Mouse (Mus musculus) limb, embryonic 11.5 days (tissue): ENCODE results near the gene Sgms1. TPM values are rescaled to one million over a fixed set of nuclear protein-coding genes. Genes with fewer than 3 reads are reported as not detected.

Experiments used
- ATAC-seq: fragments of 200-750 bp; cut with Nextera tagmentation; 2 replicates; pipeline ENCODE4 v1.8.0; 2017; ENCODE audit warnings: low read depth; ENCODE audit not compliant: insufficient number of reproducible peaks, low FRiP score, low TSS enrichment
- DNase-seq: peaks from one replicate; pipeline ENCODE4 v3.0.0-alpha.2; 2015; ENCODE audit warnings: low spot score
- H3K27ac ChIP-seq: fragments of 300-500 bp; sonication (generic); replicated peaks from 2 replicates; pipeline ENCODE4 v1.5.1; 2014; ENCODE audit warnings: low read depth, mild to moderate bottlenecking, low read length
- H3K27me3 ChIP-seq: fragments of 300-500 bp; sonication (generic); 2 replicates; pipeline ENCODE4 v1.6.1; 2014; ENCODE audit warnings: mild to moderate bottlenecking, low read length, mixed read lengths; ENCODE audit not compliant: control insufficient read depth, insufficient read depth
- H3K36me3 ChIP-seq: fragments of 300-500 bp; sonication (generic); 2 replicates; pipeline ENCODE4 v1.6.1; 2014; ENCODE audit warnings: mild to moderate bottlenecking, low read length, moderate library complexity, mixed read lengths; ENCODE audit not compliant: control insufficient read depth, insufficient read depth
- H3K4me1 ChIP-seq: fragments of 300-500 bp; sonication (generic); 2 replicates; pipeline ENCODE4 v1.6.1; 2014; ENCODE audit warnings: low read length, mixed read lengths; ENCODE audit not compliant: control insufficient read depth, insufficient read depth
- H3K4me2 ChIP-seq: fragments of 300-500 bp; sonication (generic); 2 replicates; pipeline ENCODE4 v1.6.1; 2014; ENCODE audit warnings: low read depth, mild to moderate bottlenecking, moderate library complexity; ENCODE audit not compliant: severe bottlenecking
- H3K4me3 ChIP-seq: fragments of 300-500 bp; sonication (generic); 2 replicates; pipeline ENCODE4 v1.5.1; 2014; ENCODE audit warnings: low read depth, low read length
- H3K9ac ChIP-seq: fragments of 300-500 bp; sonication (generic); 2 replicates; pipeline ENCODE4 v1.6.1; 2014; ENCODE audit warnings: mild to moderate bottlenecking, low read length
- H3K9me3 ChIP-seq: fragments of 300-500 bp; sonication (generic); 2 replicates; pipeline ENCODE4 v1.6.1; 2016; ENCODE audit warnings: low read length; ENCODE audit not compliant: control insufficient read depth
- WGBS: fragments of 180-500 bp; shearing (Covaris S2); extraction: QIAGEN DNeasy Blood & Tissue Kit; methylation state at CpG from one replicate; pipeline ENCODE4 v1.1.7; 2014; 5-methylcytosine and 5-hydroxymethylcytosine counted together
- polyA plus RNA-seq: library from polyadenylated mRNA; unstranded; fragments of >200 nt; fragmentation: Nextera tagmentation; extraction: Ambion mirVana; gene quantifications from 2 replicates; pipeline ENCODE4 v1.2.1, GENCODE M21; 2014

Gene Sgms1
- polyA plus RNA-seq, 1 experiment from 2014 or later, result 13.5 TPM

DNA sequence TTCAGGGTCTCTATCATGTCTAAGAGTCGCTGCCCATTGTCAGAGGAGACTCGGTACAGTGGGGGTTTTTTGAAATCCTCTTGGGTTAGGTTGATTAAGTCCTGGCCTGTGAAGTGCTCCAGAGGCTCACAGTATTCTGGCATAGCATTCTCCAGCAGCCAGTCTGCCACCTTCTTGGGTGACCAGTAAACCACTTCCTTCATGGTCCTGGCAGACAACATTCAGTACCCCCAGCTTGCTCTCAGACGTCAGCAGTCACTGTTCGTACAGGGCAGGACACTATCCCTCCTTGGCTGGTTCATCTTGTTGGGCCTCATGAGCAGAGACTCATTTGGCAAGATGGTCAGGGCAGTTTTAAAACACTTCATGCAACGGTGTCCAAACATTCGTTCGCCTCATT lies 229.6 kb downstream of the Sgms1 start:
- no peaks in the 10 kb centered on the region for H3K4me1 ChIP-seq
- whole genome bisulfite sequencing, result 97% methylated on average over 7 of the region's 7 CpGs
- H3K4me2 ChIP-seq, result no peak overlapping the region
- ATAC-seq, result no peak
- DNase-seq, result no peak
- H3K9ac ChIP-seq, result no peak overlapping the region
- H3K9me3 ChIP-seq, result no peaks in the 10 kb centered on the region
- no peaks in the 10 kb centered on the region for H3K27me3 ChIP-seq
- peaks cover 2% of the 10 kb centered on the region; the same call in 1 of the 2 replicates for H3K36me3 ChIP-seq
- H3K4me3 ChIP-seq, result no peak overlapping the region
- H3K27ac ChIP-seq, result no peak overlapping the region

DNA sequence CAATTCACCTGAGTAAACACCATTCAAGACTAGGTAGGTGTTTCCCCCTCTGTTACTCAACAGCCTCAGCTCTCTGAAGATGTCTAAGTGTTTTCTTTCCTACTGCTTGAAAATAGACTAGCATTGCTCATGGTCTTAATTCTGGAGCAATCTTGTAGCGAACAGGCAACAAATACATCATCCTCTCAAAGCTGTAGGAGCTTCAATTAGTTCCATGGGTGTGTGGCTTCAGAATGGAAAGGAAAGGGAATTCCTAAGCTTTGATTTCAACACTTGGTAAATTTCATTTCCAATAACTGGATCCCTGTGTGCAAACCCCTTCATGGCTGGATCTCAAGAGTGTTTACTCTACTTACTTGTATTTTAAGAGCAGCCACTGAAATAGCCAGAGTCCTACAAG lies 230.3 kb downstream of the Sgms1 start:
- H3K36me3 ChIP-seq, result peaks cover 2% of the 10 kb centered on the region; the same call in 1 of the 2 replicates
- DNase-seq, result no peak
- 92% methylated on average over 1 of the region's 1 CpGs for WGBS
- no peak overlapping the region for H3K9ac ChIP-seq
- no peaks in the 10 kb centered on the region for H3K9me3 ChIP-seq
- H3K4me3 ChIP-seq, result no peak overlapping the region
- H3K27me3 ChIP-seq, result no peaks in the 10 kb centered on the region
- H3K4me2 ChIP-seq, result no peak overlapping the region
- no peaks in the 10 kb centered on the region for H3K4me1 ChIP-seq
- no peak for ATAC-seq
- H3K27ac ChIP-seq, result no peak overlapping the region

- no peak overlapping the region for H3K27ac ChIP-seq
- no peak overlapping the region for H3K9ac ChIP-seq
- DNase-seq (no peak), ATAC-seq (no peak)
- no peaks in the 10 kb centered on the region for H3K9me3 ChIP-seq
- H3K4me2 ChIP-seq, result no peak overlapping the region
- peaks cover 2% of the 10 kb centered on the region; the same call in 1 of the 2 replicates for H3K36me3 ChIP-seq
- H3K4me3 ChIP-seq, result no peak overlapping the region
- H3K4me1 ChIP-seq, result no peaks in the 10 kb centered on the region
- no peaks in the 10 kb centered on the region for H3K27me3 ChIP-seq
- 94% methylated on average over 6 of the region's 6 CpGs for WGBS
Observed at GRCm38 (mm10) chr19:32157045-32157444, 232.5 kb downstream of the Sgms1 start.

DNA sequence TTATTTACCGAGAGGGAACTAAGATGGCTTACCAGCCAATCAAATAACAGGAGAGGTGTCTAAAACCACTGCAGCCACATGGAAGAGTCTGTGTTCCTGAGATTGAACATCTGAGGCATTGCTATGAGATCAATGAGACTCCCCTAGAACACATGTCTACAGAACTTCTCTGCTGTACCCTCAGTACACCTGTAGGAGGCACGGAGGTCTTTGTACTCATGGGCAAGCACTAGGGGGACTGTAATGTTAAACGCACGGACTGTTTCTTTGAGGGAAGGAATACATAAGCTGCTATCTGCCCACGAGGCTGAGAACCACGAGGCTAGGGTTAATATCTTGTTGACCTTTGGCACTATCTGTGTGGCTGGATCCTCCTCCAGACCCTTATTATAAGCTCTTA lies 237.0 kb downstream of the Sgms1 start:
- H3K36me3 ChIP-seq, result no peaks in the 10 kb centered on the region
- 77% methylated on average over 6 of the region's 6 CpGs for WGBS
- DNase-seq (no peak), ATAC-seq (no peak)
- H3K27me3 ChIP-seq, result no peaks in the 10 kb centered on the region
- no peak overlapping the region for H3K4me3 ChIP-seq
- no peak overlapping the region for H3K27ac ChIP-seq
- H3K4me2 ChIP-seq, result no peak overlapping the region
- no peaks in the 10 kb centered on the region for H3K9me3 ChIP-seq
- no peak overlapping the region for H3K9ac ChIP-seq
- H3K4me1 ChIP-seq, result no peaks in the 10 kb centered on the region

- DNase-seq (no peak), ATAC-seq (no peak)
- H3K4me1 ChIP-seq, result no peaks in the 10 kb centered on the region
- no peak overlapping the region for H3K9ac ChIP-seq
- no peak overlapping the region for H3K4me3 ChIP-seq
- no peaks in the 10 kb centered on the region for H3K36me3 ChIP-seq
- no peak overlapping the region for H3K27ac ChIP-seq
- WGBS, result 76% methylated on average over 5 of the region's 5 CpGs
- H3K4me2 ChIP-seq, result no peak overlapping the region
- H3K27me3 ChIP-seq, result no peaks in the 10 kb centered on the region
- no peaks in the 10 kb centered on the region for H3K9me3 ChIP-seq
Observed at GRCm38 (mm10) chr19:32148710-32149109, 240.8 kb downstream of the Sgms1 start.

- no peak for DNase-seq
- Histone ChIP-seq H3K27me3 (no peaks in the 10 kb centered on the region), H3K36me3 (no peaks in the 10 kb centered on the region), H3K4me2 (no peak overlapping the region), H3K9ac (no peak overlapping the region), H3K4me1 (no peaks in the 10 kb centered on the region), H3K27ac (no peak overlapping the region), H3K9me3 (no peaks in the 10 kb centered on the region), H3K4me3 (no peak overlapping the region)
- no peak for ATAC-seq
- 91% methylated on average over 6 of the region's 6 CpGs for WGBS
Observed at GRCm38 (mm10) chr19:32142383-32142782, 247.1 kb downstream of the Sgms1 start.

GRCm38 (mm10) chr19:32138361-32139088 lies 251.0 kb downstream of the Sgms1 start:
- Histone ChIP-seq H3K4me3 (no peak overlapping the region), H3K9me3 (no peaks in the 10 kb centered on the region), H3K36me3 (no peaks in the 10 kb centered on the region), H3K4me1 (no peaks in the 10 kb centered on the region), H3K27me3 (no peaks in the 10 kb centered on the region), H3K9ac (no peak overlapping the region), H3K4me2 (no peak overlapping the region), H3K27ac (no peak overlapping the region)
- DNase-seq (no peak), ATAC-seq (no peak)
- 80% methylated on average over 14 of the region's 14 CpGs for WGBS

DNA sequence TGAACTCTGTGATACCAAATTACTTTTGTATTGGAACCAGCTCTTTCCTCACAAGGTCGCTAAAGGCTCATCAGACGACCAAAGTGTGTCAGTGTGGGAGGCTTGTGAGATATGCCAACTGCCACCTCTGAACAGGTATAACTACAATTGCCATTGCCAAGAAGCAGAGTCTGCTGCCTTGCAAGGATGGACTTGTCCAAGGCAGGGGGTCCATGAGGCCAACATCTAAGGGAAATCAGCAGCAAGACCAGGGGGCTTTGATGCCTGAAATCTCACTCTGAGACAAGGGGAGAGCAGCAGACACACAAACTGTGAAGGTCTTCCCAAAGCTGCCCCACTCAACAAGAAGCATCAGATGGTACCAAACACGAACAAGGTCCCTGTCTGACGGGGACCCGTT lies 251.6 kb downstream of the Sgms1 start:
- Histone ChIP-seq H3K27me3 (no peaks in the 10 kb centered on the region), H3K9me3 (no peaks in the 10 kb centered on the region), H3K9ac (no peak overlapping the region), H3K36me3 (no peaks in the 10 kb centered on the region), H3K4me1 (no peaks in the 10 kb centered on the region), H3K4me2 (no peak overlapping the region), H3K27ac (no peak overlapping the region), H3K4me3 (no peak overlapping the region)
- no peak for ATAC-seq
- 81% methylated on average over 5 of the region's 5 CpGs for WGBS
- DNase-seq, result no peak
